ENCODE assay signal across 23 mouse cellular contexts in genomic region chr3:20989486-20989970, GRCm38 (mm10).
"Had no signal": no experiment of that assay in that cellular context is flagged by ENCODE, and none has a peak within 500 bp of the region (broad histone marks: within the 10 kb centered on the region; RNA-seq: fewer than 3 reads in every experiment).

No protein-coding gene starts in this region.

- H3K36me3 ChIP-seq: kidney, embryonic 15.5 days; limb, embryonic 12.5 days; limb, embryonic 15.5 days; midbrain, embryonic 12.5 days; neural tube, embryonic 13.5 days; stomach, embryonic 15.5 days had no signal

- H3K4me1 ChIP-seq: stomach, embryonic 15.5 days had no signal

- H3K4me3 ChIP-seq: kidney, embryonic 15.5 days; left cerebral cortex, adult 2 months; limb, embryonic 12.5 days; limb, embryonic 15.5 days; midbrain, embryonic 12.5 days; myocyte; neural tube, embryonic 13.5 days; stomach, embryonic 15.5 days had no signal

- DNase-seq: kidney, adult 8-10 months; kidney, postnatal 10 days; kidney, postnatal 36 days; layer of hippocampus, postnatal 36 days; left cerebral cortex, postnatal 4 days; liver, postnatal 0 days; lung, embryonic 14.5 days; lung, postnatal 4 days; right cerebral cortex, postnatal 25 days; spleen, adult 18-20 months; thymus, postnatal 25 days had no signal

- H3K4me2 ChIP-seq: kidney, embryonic 15.5 days; limb, embryonic 12.5 days; limb, embryonic 15.5 days; liver, embryonic 11.5 days; lung, embryonic 14.5 days; midbrain, embryonic 12.5 days; neural tube, embryonic 13.5 days; stomach, embryonic 15.5 days had no signal

- H3K27me3 ChIP-seq: kidney, embryonic 15.5 days; limb, embryonic 12.5 days; limb, embryonic 15.5 days; midbrain, embryonic 12.5 days; neural tube, embryonic 13.5 days; stomach, embryonic 15.5 days had no signal

- H3K9me3 ChIP-seq: kidney, embryonic 15.5 days; limb, embryonic 12.5 days; limb, embryonic 15.5 days; midbrain, embryonic 12.5 days; neural tube, embryonic 13.5 days; stomach, embryonic 15.5 days had no signal

- H3K9ac ChIP-seq: kidney, embryonic 15.5 days; limb, embryonic 12.5 days; limb, embryonic 15.5 days; liver, embryonic 14.5 days; liver, postnatal 0 days; lung, embryonic 14.5 days; midbrain, embryonic 12.5 days; neural tube, embryonic 13.5 days; stomach, embryonic 15.5 days had no signal

- H3K27ac ChIP-seq: kidney, embryonic 15.5 days; left cerebral cortex, adult 2 months; limb, embryonic 12.5 days; limb, embryonic 15.5 days; liver, embryonic 14.5 days; midbrain, embryonic 12.5 days; neural tube, embryonic 13.5 days; stomach, embryonic 15.5 days had no signal

- ATAC-seq: liver, postnatal 0 days; lung, postnatal 0 days; midbrain, embryonic 16.5 days had no signal
